Mouse (Mus musculus) olfactory bulb, adult 2 months (tissue): ENCODE results near the gene Uvrag.

Experiments used
- CTCF ChIP-seq: fragments of 200-500 bp; IDR thresholded peaks from 2 replicates; pipeline ENCODE4 v1.5.1; 2012; ENCODE audit warnings: low read depth, mild to moderate bottlenecking, low read length, moderate library complexity; ENCODE audit not compliant: insufficient read depth
- POLR2A ChIP-seq: fragments of 200-500 bp; IDR thresholded peaks from 2 replicates; pipeline ENCODE4 v1.6.1; 2012; ENCODE audit warnings: mild to moderate bottlenecking, low read depth, low read length, moderate library complexity; ENCODE audit not compliant: insufficient read depth

DNA sequence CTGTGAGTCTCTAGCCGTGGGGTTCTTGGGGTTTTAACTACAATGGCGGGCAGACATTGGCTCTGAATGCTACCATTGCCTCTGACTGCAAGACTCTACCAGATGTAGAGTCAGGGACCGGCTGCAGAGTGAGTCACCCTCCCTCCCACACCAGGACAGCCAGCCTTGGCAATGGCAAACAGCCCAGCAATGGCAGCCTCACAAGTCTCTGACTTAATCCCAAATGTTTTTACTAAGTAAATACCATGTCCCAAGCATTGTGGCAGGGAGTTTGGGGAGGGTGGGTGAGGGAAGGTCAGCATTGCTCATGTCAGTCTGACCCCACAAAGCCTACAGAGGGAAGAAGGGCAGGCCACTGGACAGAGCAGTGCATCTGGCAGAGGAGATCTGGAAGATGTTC, 55.7 kb downstream of the Uvrag start:
- TF ChIP-seq CTCF (no peak), POLR2A (no peak)
